Mouse (Mus musculus) olfactory bulb, adult 2 months (tissue): Measurements from ENCODE around the gene L3mbtl1. TPM values are rescaled to one million over a fixed set of nuclear protein-coding genes. Genes with fewer than 3 reads are reported as not detected.

Experiments
- H3K27ac ChIP-seq: fragments of 200-500 bp; 2 replicates; pipeline ENCODE4 v1.5.1; 2012; ENCODE audit warnings: low read depth, low read length; ENCODE audit not compliant: insufficient read depth
- H3K4me1 ChIP-seq: fragments of 200-500 bp; 2 replicates; pipeline ENCODE4 v1.6.1; 2012; ENCODE audit warnings: low read length; ENCODE audit not compliant: control insufficient read depth, insufficient read depth
- H3K4me3 ChIP-seq: fragments of 200-500 bp; 2 replicates; pipeline ENCODE4 v1.5.1; 2012; ENCODE audit warnings: mild to moderate bottlenecking, low read depth, low read length, moderate library complexity; ENCODE audit not compliant: insufficient read depth
- CTCF ChIP-seq: fragments of 200-500 bp; IDR thresholded peaks from 2 replicates; pipeline ENCODE4 v1.5.1; 2012; ENCODE audit warnings: low read depth, mild to moderate bottlenecking, low read length, moderate library complexity; ENCODE audit not compliant: insufficient read depth
- POLR2A ChIP-seq: fragments of 200-500 bp; IDR thresholded peaks from 2 replicates; pipeline ENCODE4 v1.6.1; 2012; ENCODE audit warnings: mild to moderate bottlenecking, low read depth, low read length, moderate library complexity; ENCODE audit not compliant: insufficient read depth
- WGBS: fragments of 180-500 bp; shearing (Covaris S2); methylation state at CpG from one replicate; pipeline ENCODE4 v1.1.7; 2018; 5-methylcytosine and 5-hydroxymethylcytosine counted together
- polyA plus RNA-seq: library from polyadenylated mRNA; stranded (reverse); fragments of >200 nt; gene quantifications from 2 replicates; pipeline ENCODE4 v1.2.4, GENCODE M21; 2012; ENCODE audit warnings: low replicate concordance; ENCODE audit not compliant: missing spikeins, insufficient read depth, insufficient read length

The L3mbtl1 gene
- polyA plus RNA-seq, 1 experiment = not detected

GRCm38 (mm10) chr2:162976001-162976400 lies 32.7 kb downstream of the L3mbtl1 start:
- TF ChIP-seq CTCF = no peak
- no peak for TF ChIP-seq POLR2A
- H3K4me1 ChIP-seq = peaks cover 24% of the 10 kb centered on the region
- H3K27ac ChIP-seq = no peak overlapping the region
- H3K4me3 ChIP-seq = no peak overlapping the region
- WGBS = 57% methylated on average over 4 of the region's 4 CpGs

- Histone ChIP-seq H3K27ac (no peak overlapping the region), H3K4me1 (no peaks in the 10 kb centered on the region), H3K4me3 (no peak overlapping the region)
- 96% methylated on average over 6 of the region's 6 CpGs for WGBS
- TF ChIP-seq CTCF (no peak), POLR2A (no peak)
Measured at GRCm38 (mm10) chr2:162984381-162984780, 41.1 kb downstream of the L3mbtl1 start.

GRCm38 (mm10) chr2:162985923-162986322 lies 42.7 kb downstream of the L3mbtl1 start:
- 18% methylated on average over 3 of the region's 3 CpGs for WGBS
- Histone ChIP-seq H3K4me1 (no peaks in the 10 kb centered on the region), H3K4me3 (no peak overlapping the region), H3K27ac (no peak overlapping the region)
- TF ChIP-seq CTCF (no peak), POLR2A (no peak)

- no peaks in the 10 kb centered on the region for H3K4me1 ChIP-seq
- WGBS = 87% methylated on average over 3 of the region's 3 CpGs
- H3K4me3 ChIP-seq = no peak overlapping the region
- TF ChIP-seq CTCF = no peak
- TF ChIP-seq POLR2A = no peak
- H3K27ac ChIP-seq = no peak overlapping the region
Measured at GRCm38 (mm10) chr2:162986764-162987163, 43.5 kb downstream of the L3mbtl1 start.

- TF ChIP-seq CTCF (no peak), POLR2A (no peak)
Measured at GRCm38 (mm10) chr2:162987218-162987617, 43.9 kb downstream of the L3mbtl1 start, which contains the start of gene Sgk2. TSS of gene Sgk2 (plus strand) at chr2:162987330.

GRCm38 (mm10) chr2:162988235-162988634 lies 45.0 kb downstream of the L3mbtl1 start:
- no peak overlapping the region for H3K4me3 ChIP-seq
- no peak overlapping the region for H3K27ac ChIP-seq
- TF ChIP-seq POLR2A (no peak), CTCF (no peak)
- H3K4me1 ChIP-seq = no peaks in the 10 kb centered on the region
- 92% methylated on average over 4 of the region's 4 CpGs for WGBS

More at GRCm38 (mm10) chr2:162987218-162987617, 43.9 kb downstream of the L3mbtl1 start, which contains the start of gene Sgk2:
- WGBS = 79% methylated on average over 8 of the region's 8 CpGs
- H3K4me1 ChIP-seq = no peaks in the 10 kb centered on the region
- H3K27ac ChIP-seq = no peak within 1 kb of the TSS
- no peak within 1 kb of the TSS for H3K4me3 ChIP-seq

- H3K4me3 ChIP-seq = no peak overlapping the region
- WGBS = 34% methylated on average over 6 of the region's 6 CpGs
- no peak overlapping the region for H3K27ac ChIP-seq
Measured at GRCm38 (mm10) chr2:162991394-162992083, 48.3 kb downstream of the L3mbtl1 start.

GRCm38 (mm10) chr2:162992084-162992437 lies 48.8 kb downstream of the L3mbtl1 start:
- Histone ChIP-seq H3K27ac (no peak overlapping the region), H3K4me3 (no peak overlapping the region), H3K4me1 (no peaks in the 10 kb centered on the region)
- TF ChIP-seq POLR2A (no peak), CTCF (no peak)

More at GRCm38 (mm10) chr2:162991394-162992083, 48.3 kb downstream of the L3mbtl1 start:
- no peaks in the 10 kb centered on the region for H3K4me1 ChIP-seq
- TF ChIP-seq CTCF = no peak
- TF ChIP-seq POLR2A = no peak

GRCm38 (mm10) chr2:162993881-162994616 lies 50.8 kb downstream of the L3mbtl1 start:
- Histone ChIP-seq H3K4me3 (no peak overlapping the region), H3K27ac (no peak overlapping the region), H3K4me1 (peaks cover 3% of the 10 kb centered on the region)
- WGBS = 85% methylated on average over 9 of the region's 9 CpGs
- TF ChIP-seq CTCF (no peak), POLR2A (no peak)
